Mouse (Mus musculus): ENCODE data around the gene Gse1. TPM values are rescaled to one million over a fixed set of nuclear protein-coding genes. Genes with fewer than 3 reads are reported as not detected.

Gse1 gene
- total RNA-seq, 4 experiments from 2014 or later, result 30.7 to 64.5 (median 48.4) TPM

GRCm38 (mm10) chr8:120462611-120463010 lies 234.4 kb downstream of the Gse1 start:
- DNase-seq, result no peak

DNA sequence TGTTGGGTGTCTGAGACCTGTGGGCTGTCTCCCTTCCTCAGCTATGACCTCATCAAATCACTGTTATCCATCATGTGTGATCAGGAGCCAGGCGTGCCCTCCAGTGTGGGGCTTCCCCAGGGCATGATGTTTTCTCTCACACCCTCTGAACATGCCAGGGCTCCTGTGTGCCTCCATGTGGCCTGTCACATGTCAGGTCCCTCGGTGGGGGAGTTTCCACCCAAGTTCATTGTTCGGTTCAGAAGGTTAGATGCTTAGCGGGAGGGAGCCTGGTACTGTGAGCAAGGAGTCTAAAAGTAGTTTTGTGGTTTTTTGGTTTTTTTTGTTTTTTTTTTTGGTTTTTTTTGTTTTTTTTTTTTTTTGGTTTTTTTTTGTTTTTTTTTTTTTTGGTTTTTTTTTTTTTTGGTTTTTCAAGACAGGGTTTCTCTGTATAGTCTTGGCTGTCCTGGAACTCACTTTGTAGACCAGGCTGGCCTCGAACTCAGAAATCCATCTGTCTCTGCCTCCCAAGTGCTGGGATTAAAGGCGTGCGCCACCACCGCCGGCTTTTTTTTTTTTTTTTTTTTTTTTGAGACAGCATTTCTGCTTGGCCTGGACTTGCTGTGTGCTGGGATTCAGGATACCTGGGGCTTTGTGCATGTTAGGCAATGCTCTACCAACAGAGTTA lies 235.8 kb downstream of the Gse1 start:
- no peak for DNase-seq

DNA sequence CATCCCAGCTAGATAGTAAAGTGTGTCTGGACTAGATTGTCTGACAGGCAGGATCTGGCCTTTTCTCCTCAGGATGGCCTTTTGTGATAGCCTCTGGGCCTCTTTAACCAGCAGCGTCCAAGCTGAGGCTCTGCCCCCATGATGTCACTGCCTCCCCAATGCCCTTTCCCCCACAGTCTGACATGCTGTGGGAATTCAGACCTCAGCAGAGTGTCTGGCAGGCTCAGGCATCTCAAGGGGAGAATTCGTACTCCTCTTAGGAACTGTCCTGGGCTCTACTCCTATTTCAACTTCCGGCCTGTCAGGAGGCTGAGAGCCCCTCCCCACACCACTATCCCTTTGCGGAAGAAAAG lies 236.3 kb downstream of the Gse1 start:
- no peak for DNase-seq

DNA sequence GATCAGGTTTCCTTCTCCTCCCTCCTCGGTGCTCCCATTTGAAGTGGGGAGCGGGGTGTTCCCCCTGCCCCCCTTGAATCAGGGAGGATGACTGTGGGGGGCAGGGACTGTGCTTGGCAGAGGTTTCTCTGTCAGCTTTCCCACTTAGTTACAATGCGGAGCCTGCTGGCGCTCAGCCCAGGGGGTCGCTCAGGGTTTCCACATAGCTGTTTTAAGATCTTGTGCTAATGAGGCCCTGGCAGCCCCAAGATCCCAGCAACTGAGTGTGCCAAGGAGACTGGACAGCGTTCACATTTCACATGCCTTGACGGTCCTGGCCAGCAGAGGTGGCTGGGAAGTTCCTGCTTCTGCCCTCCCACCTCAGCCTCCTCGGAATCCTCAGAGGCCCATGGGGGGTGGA lies 237.5 kb downstream of the Gse1 start:
- DNase-seq, result no peak

DNA sequence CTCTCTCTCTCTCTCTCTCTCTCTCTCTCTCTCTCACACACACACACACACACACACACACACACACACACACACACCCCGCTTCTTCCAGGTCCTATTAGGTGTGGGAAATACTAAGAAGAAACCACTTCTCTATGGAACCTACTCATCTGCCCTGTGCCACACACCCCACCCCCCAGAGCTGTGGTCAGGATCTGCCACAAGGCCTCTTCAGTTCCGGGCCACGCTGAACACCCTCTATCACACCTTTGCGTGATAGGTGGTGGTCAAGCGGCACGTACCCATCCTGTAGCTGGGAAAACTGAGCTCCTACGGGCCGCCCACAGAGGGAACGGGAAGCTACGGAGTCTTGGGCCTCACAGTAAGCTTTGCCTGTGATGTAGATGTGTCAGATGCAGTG lies 238.0 kb downstream of the Gse1 start:
- no peak for DNase-seq

DNA sequence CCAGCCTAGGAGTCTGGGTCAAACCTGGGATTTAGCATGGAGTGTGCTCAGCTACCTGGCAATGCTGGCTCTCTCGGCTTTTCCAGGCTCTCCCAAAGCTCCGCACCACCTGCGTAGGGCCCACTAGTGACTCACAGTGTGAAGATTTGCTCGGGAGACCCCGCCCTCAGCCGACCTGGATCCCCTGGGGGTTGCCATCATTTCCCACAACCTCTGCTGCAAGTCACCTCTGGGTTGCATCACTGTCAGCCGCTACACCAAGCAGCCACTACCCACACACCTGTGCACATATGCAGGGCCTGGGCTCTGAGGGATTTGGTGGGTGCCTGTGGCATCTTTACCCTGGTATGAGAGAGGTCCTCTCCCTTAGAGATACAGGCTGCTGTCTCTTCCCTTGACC lies 239.3 kb downstream of the Gse1 start:
- no peak for DNase-seq

DNA sequence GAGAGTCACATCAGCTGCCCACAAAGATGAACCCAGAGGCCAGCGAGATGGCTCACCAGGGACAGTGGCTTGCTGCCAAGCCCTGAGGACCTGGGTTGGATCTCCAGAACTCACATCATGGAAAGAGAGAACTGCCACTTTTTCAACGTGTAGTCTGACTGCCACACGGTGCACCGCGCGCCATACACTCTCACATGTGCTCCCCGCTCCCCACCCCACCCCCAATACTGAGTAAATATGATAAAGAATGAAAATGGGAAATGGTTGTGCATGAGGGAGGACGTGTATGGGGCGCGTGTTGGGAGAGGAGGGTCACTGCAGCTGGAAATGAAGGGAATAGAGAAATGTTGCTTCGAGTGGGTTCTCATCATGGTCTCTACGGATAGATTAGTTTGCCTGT lies 241.9 kb downstream of the Gse1 start:
- no peak for DNase-seq

DNA sequence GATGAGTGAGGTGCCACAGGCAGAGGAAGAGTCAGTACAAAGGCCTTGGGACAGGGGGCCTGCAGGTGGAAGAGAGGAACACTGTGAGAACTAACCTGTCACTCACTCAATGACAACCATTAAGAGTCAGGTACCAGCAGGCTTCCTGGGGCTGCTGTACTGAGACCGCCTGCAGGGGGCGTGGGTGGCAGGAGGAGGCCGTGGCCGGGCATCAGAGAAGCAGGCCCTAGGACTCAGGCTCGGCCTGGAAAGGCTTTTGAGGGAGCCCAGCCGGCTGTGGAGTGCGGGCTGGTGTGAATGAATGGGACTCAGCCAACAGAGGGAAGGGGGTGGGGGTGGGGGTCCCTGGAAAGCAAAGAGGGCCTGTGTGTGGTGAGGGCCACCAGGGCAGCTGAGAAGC lies 242.9 kb downstream of the Gse1 start:
- no peak for DNase-seq

GRCm38 (mm10) chr8:120471752-120472151 lies 243.5 kb downstream of the Gse1 start:
- no peak for DNase-seq

- no peak for DNase-seq
Observed at GRCm38 (mm10) chr8:120472230-120472629, 244.0 kb downstream of the Gse1 start.

- DNase-seq, result no peak
Observed at GRCm38 (mm10) chr8:120473729-120474364, 245.6 kb downstream of the Gse1 start.

GRCm38 (mm10) chr8:120474496-120475235 lies 246.4 kb downstream of the Gse1 start:
- DNase-seq, result no peak

DNA sequence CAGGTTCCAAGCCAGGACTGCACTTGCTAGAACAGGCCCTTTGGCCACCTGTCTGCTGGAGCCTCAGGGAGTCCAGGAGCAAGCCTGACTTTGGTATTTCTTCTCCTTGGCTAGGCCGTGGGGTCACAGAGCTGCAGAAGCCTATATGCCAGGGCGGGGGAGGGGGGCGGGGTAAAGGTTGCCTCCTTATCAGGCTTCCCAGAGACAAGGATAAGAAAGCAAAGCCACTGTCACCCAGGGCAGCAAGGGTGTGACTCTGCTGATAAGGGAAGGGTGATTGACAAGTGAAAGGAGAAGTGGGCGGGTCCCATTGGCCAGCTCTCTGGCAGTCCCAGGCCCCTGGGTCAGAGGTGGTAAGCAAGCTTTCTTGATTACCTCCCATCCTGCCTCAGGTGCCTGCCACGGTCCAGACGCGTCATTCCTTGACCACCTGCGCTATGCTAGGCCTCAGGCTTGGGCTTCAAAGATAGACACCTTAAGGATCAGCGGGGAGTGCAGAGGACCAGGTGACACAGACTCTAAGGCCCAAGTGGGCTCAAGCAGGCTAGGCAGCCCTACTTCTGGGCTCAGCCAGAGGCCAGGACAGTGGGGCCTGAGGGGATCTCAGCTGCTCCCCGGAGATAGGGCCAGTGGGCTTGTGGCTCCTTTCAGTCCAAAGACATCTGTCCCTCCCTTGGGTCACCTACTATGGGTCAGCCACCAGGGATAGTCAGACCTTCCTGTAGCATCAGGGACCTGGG lies 247.4 kb downstream of the Gse1 start:
- no peak for DNase-seq

DNA sequence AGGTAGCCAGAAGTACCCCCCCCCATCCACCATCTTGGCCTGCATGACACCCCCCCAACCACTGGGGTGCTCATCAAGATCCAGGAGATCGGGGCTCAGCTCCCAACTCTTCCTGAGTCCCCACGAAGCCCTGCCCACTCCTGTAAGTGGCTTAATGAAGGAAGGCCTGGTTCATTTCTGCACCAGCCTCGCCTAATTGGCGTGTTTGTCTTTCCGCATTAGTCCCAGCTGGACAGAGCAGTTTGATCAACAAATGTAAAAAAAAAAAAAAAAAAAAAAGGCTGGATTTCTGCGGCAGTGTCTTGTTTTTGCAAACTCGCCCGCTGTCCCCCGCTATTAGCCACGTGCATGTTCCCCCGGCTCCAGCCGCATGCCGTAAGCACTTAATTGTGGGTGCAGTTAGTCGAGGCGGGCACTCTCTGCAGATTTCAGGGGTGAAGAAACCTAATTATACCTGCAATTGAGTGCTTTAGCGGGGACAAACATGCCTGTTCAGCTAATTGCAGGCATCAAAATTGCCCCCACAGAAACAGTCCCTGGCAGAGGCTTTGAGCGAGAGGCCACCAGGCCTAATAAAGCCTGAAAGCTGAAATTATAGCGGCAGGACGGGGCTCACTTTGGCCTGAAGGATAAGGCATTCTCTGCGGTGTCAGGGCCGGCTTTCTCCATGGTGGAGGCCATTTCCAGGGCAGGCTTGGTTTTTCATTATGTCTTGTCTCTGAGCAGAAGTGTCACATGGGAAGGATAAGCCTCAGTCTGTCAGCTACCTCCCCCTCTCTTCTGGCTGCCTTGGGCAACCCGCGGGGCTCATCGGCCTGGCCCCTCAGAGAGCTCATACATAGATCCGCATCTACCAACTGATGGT lies 248.7 kb downstream of the Gse1 start:
- no peak for DNase-seq

DNA sequence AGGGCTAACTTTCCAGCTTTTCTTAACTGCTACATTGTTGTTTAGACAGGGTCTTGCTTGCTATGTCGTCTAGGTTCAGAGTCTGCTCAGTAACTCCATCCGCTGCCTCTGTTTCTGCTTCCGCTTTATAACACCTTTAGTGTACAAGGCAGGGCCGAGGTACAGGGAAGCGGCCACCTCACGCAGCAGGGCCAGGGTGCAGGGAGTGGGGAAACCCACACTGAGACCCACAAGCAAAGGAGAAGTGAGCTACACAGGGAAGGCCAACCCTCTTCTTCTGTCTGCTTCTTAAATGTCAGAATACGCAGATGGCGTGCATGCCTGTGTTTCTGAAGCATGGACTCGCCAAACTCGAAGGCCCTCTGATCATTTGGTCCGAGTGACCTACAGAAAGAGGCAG lies 250.5 kb downstream of the Gse1 start:
- no peak for DNase-seq

- no peak for DNase-seq
Observed at GRCm38 (mm10) chr8:120479691-120480090, 251.4 kb downstream of the Gse1 start.

DNA sequence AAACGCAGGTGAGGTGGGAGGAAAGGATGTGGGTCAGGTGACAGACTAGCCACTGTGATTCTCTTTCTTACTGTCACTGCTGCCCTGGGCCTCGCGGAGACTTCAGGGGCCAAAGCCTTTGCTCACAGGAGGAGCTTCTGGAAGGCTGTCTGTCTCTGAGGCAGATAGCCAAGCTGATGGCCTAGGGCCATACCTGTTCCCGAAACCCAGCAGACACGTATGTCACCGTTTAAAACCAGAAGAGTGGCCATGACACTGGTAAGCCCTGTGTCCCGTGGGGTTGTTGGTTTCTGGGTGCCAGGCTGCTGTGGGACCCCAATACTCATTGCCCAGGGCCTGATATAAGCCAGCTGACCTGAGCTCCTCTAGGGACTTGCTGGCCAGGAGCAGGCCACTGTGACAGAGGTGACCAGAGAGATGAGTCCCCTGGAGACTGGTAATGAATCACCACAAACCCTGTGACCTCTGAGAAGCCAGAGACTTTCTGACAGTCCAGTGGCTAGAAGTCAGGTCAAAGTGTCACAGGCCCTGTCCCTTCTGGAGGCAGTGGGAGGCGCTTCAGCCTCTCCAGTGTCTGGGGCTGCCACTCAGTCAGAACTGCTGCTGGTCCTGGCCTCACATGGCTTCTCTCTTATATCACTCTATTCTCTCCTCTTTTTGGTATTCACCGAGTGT lies 253.9 kb downstream of the Gse1 start:
- DNase-seq, result no peak

DNA sequence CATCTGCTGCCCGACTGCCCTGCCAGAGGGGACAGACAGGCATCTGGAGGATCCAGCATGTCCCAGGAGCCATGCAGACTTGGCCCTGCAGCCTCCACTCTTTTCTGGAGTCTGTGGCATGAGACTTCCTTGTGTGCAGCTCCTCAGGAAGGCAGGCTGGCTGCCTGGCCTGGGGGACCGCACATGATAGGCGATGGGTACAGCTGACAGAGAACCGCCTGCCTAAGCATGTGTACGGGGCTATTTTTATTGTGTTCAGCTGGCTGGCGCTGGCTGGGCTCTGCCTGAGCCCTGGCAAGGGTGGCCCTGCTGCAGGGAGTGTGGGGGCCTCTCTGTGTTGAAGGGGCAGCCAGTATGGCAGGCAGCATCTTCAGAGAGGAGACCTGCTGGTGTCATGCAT lies 256.2 kb downstream of the Gse1 start:
- DNase-seq, result no peak

- no peak for DNase-seq
Observed at GRCm38 (mm10) chr8:120485116-120485515, 256.9 kb downstream of the Gse1 start.

GRCm38 (mm10) chr8:120485551-120486476 lies 257.6 kb downstream of the Gse1 start:
- DNase-seq, result no peak

All from adrenal gland, adult 8-10 months (tissue).